Mouse (Mus musculus) effector memory CD4-positive, alpha-beta T cell, adult 7 months (primary cell): ENCODE data around the gene Olfr862. TPM values are rescaled to one million over a fixed set of nuclear protein-coding genes. Genes with fewer than 3 reads are reported as not detected.

Experiments
- polyA plus RNA-seq: library from polyadenylated mRNA; unstranded; fragments of 100-300 nt; shearing (Covaris generic); gene quantifications from one replicate; pipeline ENCODE4 v1.2.1, GENCODE M21; 2017

The Olfr862 gene
- polyA plus RNA-seq = not detected

GRCm38 (mm10) chr9:19887904-19888303 lies at the start of gene Olfr862:
Gene Olfr862 (minus strand): TSS chr9:19888004.

DNA sequence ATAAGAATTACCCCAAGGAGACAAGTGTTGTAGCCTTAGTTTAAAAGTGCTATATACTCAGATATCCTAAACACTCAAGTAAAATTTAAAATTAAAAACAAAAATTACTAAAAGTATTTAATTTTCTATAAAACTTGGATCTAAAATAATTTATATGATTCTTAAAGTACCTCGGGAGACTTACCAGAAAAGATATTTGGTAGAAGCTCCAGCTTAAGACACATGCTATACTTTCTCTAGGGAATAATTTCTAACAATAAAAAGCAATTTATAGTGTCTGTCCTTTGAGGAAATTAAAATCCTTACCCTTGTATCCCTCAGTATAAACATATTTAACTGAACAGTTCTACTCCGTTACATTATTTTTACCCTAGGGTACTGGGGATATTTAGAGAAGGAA lies 28.8 kb upstream of the Olfr862 start, which contains the start of gene Olfr77:
Olfr77 (plus strand) TSS at position 301 of the 400 bp plus-strand sequence.

DNA sequence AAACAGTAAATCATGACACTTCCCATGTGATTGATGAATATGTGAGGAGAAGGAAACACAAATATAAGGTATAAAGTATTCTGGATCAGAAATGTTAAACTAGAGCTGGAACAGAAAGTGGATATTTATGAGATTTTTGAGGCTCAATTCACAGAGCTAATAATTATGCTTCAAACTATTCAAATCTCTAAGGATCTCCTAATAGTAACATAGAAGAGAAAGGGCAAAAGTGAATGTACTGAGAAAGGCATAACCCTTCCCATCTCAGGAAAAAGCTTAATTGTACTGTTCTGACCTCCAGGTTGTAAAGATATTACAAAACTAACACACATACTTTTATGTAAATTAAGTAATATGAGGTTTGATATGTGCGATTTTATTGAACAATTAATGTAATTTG lies 38.2 kb downstream of the Olfr862 start, which contains the start of gene Olfr860:
Olfr860 (minus strand) TSS at position 101 of the 400 bp plus-strand sequence.

Other genes with a start within 250 kb of the Olfr862 start
- not detected for gene Olfr857, start 178.6 kb downstream of the Olfr862 start, polyA plus RNA-seq
- gene Olfr58, start 107.7 kb downstream of the Olfr862 start, polyA plus RNA-seq = not detected
- not detected for gene Olfr859, start 83.1 kb downstream of the Olfr862 start, polyA plus RNA-seq
- not detected for gene Olfr860, start 38.3 kb downstream of the Olfr862 start, polyA plus RNA-seq
- 1.0 TPM for gene Olfr77, start 28.9 kb upstream of the Olfr862 start, polyA plus RNA-seq
- gene Olfr866, start 140.0 kb upstream of the Olfr862 start, polyA plus RNA-seq = not detected
- gene Olfr867, start 169.6 kb upstream of the Olfr862 start, polyA plus RNA-seq = not detected
- 0.24 TPM for gene Olfr868, start 210.6 kb upstream of the Olfr862 start, polyA plus RNA-seq
- gene Olfr869, start 241.0 kb upstream of the Olfr862 start, polyA plus RNA-seq = not detected